Mouse (Mus musculus) thymus, adult 2 months (tissue): Measurements from ENCODE around the gene Rae1. TPM values are rescaled to one million over a fixed set of nuclear protein-coding genes. Genes with fewer than 3 reads are reported as not detected.

Experiments
- DNase-seq: peaks from one replicate; pipeline ENCODE4 v3.0.0; 2021
- H3K27ac ChIP-seq: fragments of 200-500 bp; 2 replicates; pipeline ENCODE4 v1.5.1; 2012; ENCODE audit warnings: low read length, control low read depth; ENCODE audit not compliant: control insufficient read depth, insufficient read depth
- H3K27me3 ChIP-seq: fragments of 200-500 bp; 2 replicates; pipeline ENCODE4 v1.6.1; 2012; ENCODE audit warnings: mild to moderate bottlenecking, low read length, moderate library complexity, mixed read lengths; ENCODE audit not compliant: control insufficient read depth, insufficient read depth
- H3K36me3 ChIP-seq: fragments of 200-500 bp; 2 replicates; pipeline ENCODE4 v1.6.1; 2012; ENCODE audit warnings: mild to moderate bottlenecking, low read length, moderate library complexity; ENCODE audit not compliant: control insufficient read depth, insufficient read depth
- H3K4me1 ChIP-seq: fragments of 200-500 bp; replicated peaks from 2 replicates; pipeline ENCODE4 v1.6.1; 2012; ENCODE audit warnings: low read length; ENCODE audit not compliant: control insufficient read depth, insufficient read depth
- H3K4me3 ChIP-seq: fragments of 200-500 bp; 2 replicates; pipeline ENCODE4 v1.5.1; 2012; ENCODE audit warnings: mild to moderate bottlenecking, low read length, control low read depth, moderate library complexity; ENCODE audit not compliant: control insufficient read depth, insufficient read depth
- CTCF ChIP-seq: fragments of 200-500 bp; IDR thresholded peaks from 2 replicates; pipeline ENCODE4 v1.5.1; 2012; ENCODE audit warnings: mild to moderate bottlenecking, control low read depth, low read length, moderate library complexity, borderline replicate concordance; ENCODE audit not compliant: control insufficient read depth, poor library complexity, insufficient read depth; ENCODE audit errors: extremely low read depth
- POLR2A ChIP-seq: fragments of 200-500 bp; IDR thresholded peaks from 2 replicates; pipeline ENCODE4 v1.6.1; 2012; ENCODE audit warnings: mild to moderate bottlenecking, low read length, control low read depth, moderate library complexity; ENCODE audit not compliant: control insufficient read depth, poor library complexity, insufficient read depth; ENCODE audit errors: extremely low read depth
- WGBS: fragments of 180-500 bp; shearing (Covaris S2); methylation state at CpG from one replicate; pipeline ENCODE4 v1.1.7; 2018; 5-methylcytosine and 5-hydroxymethylcytosine counted together
- polyA plus RNA-seq: library from polyadenylated mRNA; depleted of rRNA; stranded (reverse); fragments of >200 nt; gene quantifications from 2 replicates; pipeline ENCODE4 v1.2.3, GENCODE M21; 2012; rRNA removed

Rae1 gene
- polyA plus RNA-seq, 1 experiment = 111 TPM

GRCm38 (mm10) chr2:173057623-173058022, 57.7 kb downstream of the Rae1 start:
- 29% methylated on average over 10 of the region's 10 CpGs for WGBS
- no peaks in the 10 kb centered on the region for H3K27me3 ChIP-seq
- no peak overlapping the region for H3K4me3 ChIP-seq
- DNase-seq = peak; percentile 18
- H3K4me1 ChIP-seq = peaks cover 93% of the 10 kb centered on the region
- no peak overlapping the region for H3K27ac ChIP-seq
- no peaks in the 10 kb centered on the region for H3K36me3 ChIP-seq
- TF ChIP-seq CTCF (no peak), POLR2A (no peak)

GRCm38 (mm10) chr2:173058263-173058662, 58.3 kb downstream of the Rae1 start:
- Histone ChIP-seq H3K36me3 (no peaks in the 10 kb centered on the region), H3K4me1 (peaks cover 91% of the 10 kb centered on the region), H3K4me3 (no peak overlapping the region), H3K27me3 (no peaks in the 10 kb centered on the region), H3K27ac (no peak overlapping the region)
- WGBS = 36% methylated on average over 11 of the region's 11 CpGs
- TF ChIP-seq CTCF (no peak), POLR2A (no peak)
- DNase-seq = no peak

- 76% methylated on average over 9 of the region's 9 CpGs for WGBS
- peak overlapping the region; percentile 88; the same call in 1 of the 2 replicates for H3K27ac ChIP-seq
- no peak overlapping the region for H3K4me3 ChIP-seq
- DNase-seq = no peak
- no peaks in the 10 kb centered on the region for H3K27me3 ChIP-seq
- H3K36me3 ChIP-seq = no peaks in the 10 kb centered on the region
- TF ChIP-seq CTCF (no peak), POLR2A (no peak)
- peaks cover 69% of the 10 kb centered on the region for H3K4me1 ChIP-seq
Observed at GRCm38 (mm10) chr2:173060450-173060849, 60.5 kb downstream of the Rae1 start.

DNA sequence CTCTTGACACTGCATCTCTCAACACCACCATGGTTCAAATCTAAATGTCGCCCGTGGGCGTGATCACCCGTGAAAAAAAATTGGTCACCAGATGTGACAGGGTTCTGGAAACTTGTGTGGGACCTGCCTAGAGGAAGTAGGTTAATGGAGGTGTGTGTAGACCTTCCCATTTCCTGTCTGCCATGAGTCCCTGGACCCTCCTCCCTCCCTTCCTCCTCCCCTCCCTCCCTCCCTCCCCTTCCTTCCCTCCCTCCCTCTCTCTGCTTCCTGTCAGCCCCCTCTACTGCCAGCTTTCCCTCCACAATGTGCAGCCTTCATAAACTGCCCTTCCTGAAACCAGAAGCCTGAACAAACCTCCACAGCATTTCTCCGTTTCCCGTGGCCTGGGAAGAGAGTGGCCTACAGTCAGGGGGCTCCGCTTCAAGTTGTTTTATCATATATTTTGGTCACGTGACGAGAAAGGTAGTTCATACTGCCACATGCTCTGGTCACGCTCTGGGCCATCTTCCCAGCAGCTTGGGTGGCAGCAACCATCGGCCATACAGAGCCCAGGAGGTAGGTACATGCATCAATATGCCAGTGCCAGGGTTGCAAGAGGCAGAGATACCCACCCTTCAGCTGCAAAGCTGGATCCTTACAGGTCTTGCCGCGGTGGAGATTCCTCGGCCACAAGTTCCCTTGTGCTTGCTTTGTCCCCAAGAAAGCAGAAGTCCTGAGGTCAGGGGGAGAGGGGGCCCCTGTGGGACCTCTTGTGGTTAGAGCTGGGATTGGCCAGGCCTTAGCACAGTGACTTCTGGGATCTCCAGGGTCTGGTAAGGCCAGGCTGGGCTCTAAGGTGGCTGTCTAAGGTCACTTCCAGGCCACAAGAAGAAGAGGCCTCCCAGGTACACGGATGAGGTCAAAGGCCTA, 61.8 kb downstream of the Rae1 start:
- WGBS = 21% methylated on average over 15 of the region's 15 CpGs
- H3K4me3 ChIP-seq = peak overlapping the region; percentile 17
- no peak for DNase-seq

DNA sequence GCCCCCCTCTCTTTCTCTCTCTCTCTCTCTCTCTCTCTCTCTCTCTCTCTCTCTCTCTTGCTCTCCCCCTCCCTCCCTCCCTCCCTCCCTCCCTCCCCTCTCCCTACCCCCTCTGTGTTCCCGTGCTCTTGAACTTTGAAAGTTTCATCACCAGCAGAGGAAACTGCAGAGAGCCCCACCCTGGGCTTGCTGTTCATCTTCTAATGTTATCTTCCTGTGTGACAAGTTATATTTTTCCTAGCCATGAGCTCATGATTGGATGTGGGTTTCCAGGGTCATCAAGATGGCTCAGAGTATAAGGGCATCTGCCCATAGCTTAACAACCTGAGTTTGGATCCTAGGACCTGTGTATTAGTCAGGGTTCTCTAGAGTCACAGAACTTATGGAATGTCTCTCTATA, 63.3 kb downstream of the Rae1 start:
- Histone ChIP-seq H3K27me3 (no peaks in the 10 kb centered on the region), H3K36me3 (no peaks in the 10 kb centered on the region), H3K27ac (no peak overlapping the region), H3K4me1 (peaks cover 42% of the 10 kb centered on the region), H3K4me3 (no peak overlapping the region)
- DNase-seq = no peak
- TF ChIP-seq POLR2A = no peak
- TF ChIP-seq CTCF = no peak
- 0% methylated on average over 1 of the region's 1 CpGs for WGBS

More for the DNA sequence above, 61.8 kb downstream of the Rae1 start:
- no peak for TF ChIP-seq CTCF
- TF ChIP-seq POLR2A = no peak
- peak overlapping the region; percentile 88 for H3K27ac ChIP-seq
- H3K36me3 ChIP-seq = no peaks in the 10 kb centered on the region
- H3K27me3 ChIP-seq = no peaks in the 10 kb centered on the region
- H3K4me1 ChIP-seq = peaks cover 57% of the 10 kb centered on the region

DNA sequence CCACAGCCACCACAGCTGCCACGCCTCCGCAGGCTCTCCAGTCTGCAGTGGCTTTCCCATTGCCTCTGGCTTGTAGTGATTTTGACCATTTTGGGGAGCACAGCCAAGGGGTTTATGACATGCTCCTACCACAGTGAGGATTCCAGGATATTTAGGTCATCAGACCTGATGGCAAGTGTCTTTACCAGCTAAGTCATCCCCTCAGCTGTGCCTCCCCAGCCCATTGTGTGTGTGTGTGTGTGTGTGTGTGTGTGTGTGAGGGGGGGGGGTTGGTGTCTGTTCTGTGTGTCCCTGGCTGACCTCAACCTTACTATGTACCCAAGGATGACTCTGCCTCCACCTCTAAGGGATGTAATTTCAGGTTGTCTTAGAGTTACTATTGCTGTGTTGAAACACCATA, 64.9 kb downstream of the Rae1 start:
- 97% methylated on average over 2 of the region's 2 CpGs for WGBS
- Histone ChIP-seq H3K4me3 (no peak overlapping the region), H3K36me3 (no peaks in the 10 kb centered on the region), H3K27me3 (no peaks in the 10 kb centered on the region), H3K4me1 (peaks cover 31% of the 10 kb centered on the region), H3K27ac (no peak overlapping the region)
- DNase-seq = no peak
- no peak for TF ChIP-seq CTCF
- TF ChIP-seq POLR2A = no peak

Other genes with a start within 250 kb of the Rae1 start
- 25.3 and 26.5 TPM in 2 replicates for gene Bmp7, start 59.8 kb upstream of the Rae1 start, polyA plus RNA-seq
- gene Spo11, start 22.4 kb upstream of the Rae1 start, polyA plus RNA-seq = 101 and 126 TPM in 2 replicates
- 1,267 and 1,290 TPM in 2 replicates for gene Rbm38, start 20.4 kb downstream of the Rae1 start, polyA plus RNA-seq
- 0.12 TPM in 1 of 2 replicates, not detected in the other for gene Ctcfl, start 119.4 kb downstream of the Rae1 start, polyA plus RNA-seq
- 14.5 and 25.6 TPM in 2 replicates for gene Pck1, start 152.9 kb downstream of the Rae1 start, polyA plus RNA-seq
- 58.6 and 63.7 TPM in 2 replicates for gene Zbp1, start 218.8 kb downstream of the Rae1 start, polyA plus RNA-seq